ENCODE assay signal across 17 mouse cellular contexts in the genomic region with DNA sequence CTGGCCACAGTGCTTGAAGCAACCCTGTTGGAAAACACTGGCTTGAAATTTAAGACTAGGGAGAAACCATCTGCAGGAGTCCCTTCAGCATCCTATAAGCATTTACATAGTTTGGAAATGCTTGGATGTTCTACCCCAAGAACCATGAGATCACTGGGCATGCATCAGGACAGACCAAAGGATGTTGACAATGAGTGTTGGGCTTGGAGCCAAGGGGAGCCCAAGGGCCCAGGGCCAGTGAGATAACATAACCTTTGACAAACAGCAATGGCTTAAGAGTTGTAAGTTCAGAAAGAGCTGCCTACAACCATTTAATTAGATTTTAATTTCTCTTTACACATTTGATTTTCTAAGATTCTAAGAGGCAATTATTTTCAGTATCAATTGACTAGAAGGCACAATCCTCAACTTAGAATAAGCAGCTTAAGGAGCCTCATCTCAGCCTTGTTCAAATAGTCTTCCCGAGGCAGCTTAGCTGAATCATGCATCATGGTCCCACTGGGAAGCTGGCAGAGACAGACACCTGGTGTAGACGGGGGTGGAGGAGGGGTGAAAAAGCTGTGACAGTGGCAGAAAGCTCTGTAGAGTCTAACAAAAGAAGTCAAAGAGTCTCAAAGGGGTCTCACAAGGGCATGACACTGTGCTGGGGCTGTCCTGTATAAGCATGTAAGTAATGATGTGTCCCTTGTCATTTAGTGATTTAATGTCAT.
DNase-seq lines count a peak whose midpoint lies in the region; ATAC-seq and TF ChIP-seq lines count a peak whose summit lies in the region.
"Had no signal": no experiment of that assay in that cellular context is flagged by ENCODE, and none has a peak within 500 bp of the region (broad histone marks: within the 10 kb centered on the region; RNA-seq: fewer than 3 reads in every experiment).

No protein-coding gene starts in this region.

- H3K4me1 ChIP-seq in cerebellum, adult 2 months (ENCODE audit: control insufficient read depth, insufficient read depth, low read length): peaks cover 15% of the 10 kb centered on the region
- H3K4me1 ChIP-seq in liver, adult 2 months (ENCODE audit: control insufficient read depth, insufficient read depth, low read length): no peaks in the 10 kb centered on the region
- no peaks in the 10 kb centered on the region for H3K4me1 ChIP-seq in midbrain, postnatal 0 days (ENCODE audit: insufficient read depth, low read length)
- H3K4me1 ChIP-seq: embryonic facial prominence, embryonic 12.5 days had no signal

- no peak overlapping the region for H3K4me2 ChIP-seq in midbrain, postnatal 0 days (ENCODE audit: low read depth, low read length, poor library complexity, severe bottlenecking)
- H3K4me2 ChIP-seq: embryonic facial prominence, embryonic 12.5 days; limb, embryonic 13.5 days had no signal

- TF ChIP-seq CTCF in cerebellum, adult 2 months (IDR thresholded peaks at IDR 0.05; ENCODE audit: borderline replicate concordance, insufficient read depth, low read depth, low read length): no peak
- no peak for TF ChIP-seq CTCF in liver, adult 2 months (IDR thresholded peaks at IDR 0.05; ENCODE audit: low read depth, low read length)
- no peak for TF ChIP-seq CTCF in midbrain, postnatal 0 days (IDR thresholded peaks at IDR 0.05)

- H3K27ac ChIP-seq in cerebellum, adult 2 months (ENCODE audit: insufficient read depth, low read length): no peak overlapping the region
- H3K27ac ChIP-seq in liver, adult 2 months (replicated peaks; ENCODE audit: insufficient read depth, low read depth, low read length): no peak overlapping the region
- H3K27ac ChIP-seq in midbrain, postnatal 0 days (ENCODE audit: low read depth, low read length): no peak overlapping the region
- H3K27ac ChIP-seq: embryonic facial prominence, embryonic 12.5 days; limb, embryonic 13.5 days; stomach, postnatal 0 days had no signal

- peak; percentile 19 to 37 for DNase-seq in cerebellum, adult 2 months
- DNase-seq in cerebellum, postnatal 4 days (ENCODE audit: low spot score in 2 of 2): no peak
- DNase-seq in liver, adult 2 months (ENCODE audit: extremely low read depth, low read depth, low spot score): peak; percentile 54
- no peak for DNase-seq in liver
- DNase-seq in ovary, postnatal 36 days (ENCODE audit: low spot score): peak; percentile 36
- DNase-seq in ovary, postnatal 10 days (ENCODE audit: low spot score): no peak
- DNase-seq in midbrain, postnatal 0 days (ENCODE audit: low spot score): peak; percentile 29
- no peak for DNase-seq in kidney, postnatal 4 days
- DNase-seq: gastrocnemius, postnatal 25 days; kidney, adult 18-20 months; kidney, postnatal 25 days; lung, adult 2 months; thymus, postnatal 14 days had no signal

- H3K27me3 ChIP-seq in cerebellum, adult 2 months (ENCODE audit: control insufficient read depth, insufficient read depth, low read length): no peaks in the 10 kb centered on the region
- no peaks in the 10 kb centered on the region for H3K27me3 ChIP-seq in liver, adult 2 months (ENCODE audit: control insufficient read depth, insufficient read depth, low read length)
- H3K27me3 ChIP-seq in midbrain, postnatal 0 days (ENCODE audit: insufficient read depth, low read length): no peaks in the 10 kb centered on the region
- H3K27me3 ChIP-seq: embryonic facial prominence, embryonic 12.5 days had no signal

- WGBS in cerebellum, adult 2 months: 8% methylated on average over 2 of the region's 2 CpGs
- 21% methylated on average over 2 of the region's 2 CpGs for WGBS in liver, adult 2 months
- WGBS in midbrain, postnatal 0 days: 16% methylated on average over 2 of the region's 2 CpGs

- no peak for ATAC-seq in midbrain, postnatal 0 days (ENCODE audit: low FRiP score)
- ATAC-seq: hindbrain, embryonic 16.5 days had no signal

- H3K36me3 ChIP-seq in liver, adult 2 months (ENCODE audit: control insufficient read depth, insufficient read depth, low read length): no peaks in the 10 kb centered on the region
- no peaks in the 10 kb centered on the region for H3K36me3 ChIP-seq in midbrain, postnatal 0 days (ENCODE audit: insufficient read depth, low read length)
- H3K36me3 ChIP-seq: embryonic facial prominence, embryonic 12.5 days; limb, embryonic 13.5 days had no signal

- no peak overlapping the region for H3K4me3 ChIP-seq in cerebellum, adult 2 months (replicated peaks; ENCODE audit: insufficient read depth, low read depth, low read length)
- no peak overlapping the region for H3K4me3 ChIP-seq in liver, adult 2 months (ENCODE audit: insufficient read depth, low read depth, low read length)
- H3K4me3 ChIP-seq in midbrain, postnatal 0 days (ENCODE audit: low read depth, low read length): no peak overlapping the region
- H3K4me3 ChIP-seq: embryonic facial prominence, embryonic 12.5 days; limb, embryonic 13.5 days had no signal

- H3K79me2 ChIP-seq in liver, adult 2 months (ENCODE audit: control insufficient read depth, insufficient read depth, low read length): no peaks in the 10 kb centered on the region

- H3K9me3 ChIP-seq in midbrain, postnatal 0 days (ENCODE audit: low read length): no peaks in the 10 kb centered on the region
- H3K9me3 ChIP-seq: embryonic facial prominence, embryonic 12.5 days; limb, embryonic 13.5 days had no signal

- H3K9ac ChIP-seq in liver, adult 2 months (ENCODE audit: low read depth, low read length): no peak overlapping the region
- no peak overlapping the region for H3K9ac ChIP-seq in midbrain, postnatal 0 days (replicated peaks; ENCODE audit: low read length, poor library complexity, severe bottlenecking)
- H3K9ac ChIP-seq: embryonic facial prominence, embryonic 12.5 days; limb, embryonic 13.5 days had no signal

- no peak for TF ChIP-seq POLR2A in cerebellum, adult 2 months (IDR thresholded peaks at IDR 0.05; ENCODE audit: borderline replicate concordance, insufficient read depth, low read length)
- TF ChIP-seq POLR2A in liver, adult 2 months (IDR thresholded peaks at IDR 0.05; ENCODE audit: extremely low read depth, insufficient read depth, low read length): no peak

Comparison
In these comparisons a context has a peak if more than half of its experiments do, and no peak if none do; other contexts are left out.
1. DNase-seq: peak in cerebellum, adult 2 months (2 of 2), liver, adult 2 months (single experiment), ovary, postnatal 36 days (single experiment) and midbrain, postnatal 0 days (single experiment); none in cerebellum, postnatal 4 days (0 of 2), liver (single experiment), ovary, postnatal 10 days (single experiment) and kidney, postnatal 4 days (0 of 2).